Mouse (Mus musculus) embryo, embryonic 9.5 days (tissue): ENCODE measurements around the gene Pde10a.

Experiments used
- DNase-seq: peaks from one replicate; pipeline ENCODE4 v3.0.0-alpha.2; 2017; ENCODE audit errors: extremely low spot score

Pde10a gene

GRCm38 (mm10) chr17:8749426-8749825, 224.3 kb downstream of the Pde10a start:
- DNase-seq: no peak

GRCm38 (mm10) chr17:8757576-8757975, 232.4 kb downstream of the Pde10a start:
- DNase-seq: no peak

DNA sequence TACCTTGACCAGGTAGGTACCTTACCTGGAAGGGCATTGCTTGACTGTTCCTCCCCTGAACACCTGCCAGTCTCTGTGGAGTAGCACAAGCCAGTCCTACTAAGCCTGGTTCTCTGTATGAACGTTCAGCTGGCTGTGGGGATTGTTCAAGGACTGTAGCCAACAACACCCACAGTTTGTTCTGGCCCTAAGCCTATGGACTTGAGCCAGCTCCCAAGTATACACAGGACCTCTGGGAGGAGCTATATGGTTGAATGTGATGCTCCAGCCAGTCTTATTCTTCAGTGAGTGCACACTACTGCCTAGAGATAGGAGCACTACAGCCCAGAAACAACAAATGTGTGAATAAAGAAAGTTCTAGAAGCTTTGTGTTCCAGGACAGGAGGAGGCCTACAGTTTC, 238.1 kb downstream of the Pde10a start:
- no peak for DNase-seq

GRCm38 (mm10) chr17:8765987-8766576, 240.9 kb downstream of the Pde10a start:
- no peak for DNase-seq

- no peak for DNase-seq
Observed at GRCm38 (mm10) chr17:8769155-8769554, 244.0 kb downstream of the Pde10a start.

DNA sequence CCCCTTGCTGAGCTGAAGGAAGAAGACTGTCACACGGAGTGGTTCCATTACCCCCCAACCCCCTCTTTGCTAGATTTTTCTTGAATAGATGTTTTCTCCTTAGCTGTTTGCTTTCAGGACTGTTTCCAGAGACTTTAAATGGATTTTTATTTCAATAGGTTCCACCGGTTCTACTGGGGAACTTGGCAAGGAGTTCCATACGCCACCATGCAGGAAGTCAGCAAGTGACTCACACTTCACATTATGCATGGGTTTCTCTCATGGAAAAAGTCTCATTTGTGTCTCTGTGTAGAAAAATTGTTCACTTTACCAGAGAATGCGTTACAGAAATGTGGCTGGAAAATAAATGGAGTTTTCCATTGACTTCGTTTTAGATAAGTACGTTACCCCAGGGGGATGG, 248.2 kb downstream of the Pde10a start:
- DNase-seq: no peak

DNA sequence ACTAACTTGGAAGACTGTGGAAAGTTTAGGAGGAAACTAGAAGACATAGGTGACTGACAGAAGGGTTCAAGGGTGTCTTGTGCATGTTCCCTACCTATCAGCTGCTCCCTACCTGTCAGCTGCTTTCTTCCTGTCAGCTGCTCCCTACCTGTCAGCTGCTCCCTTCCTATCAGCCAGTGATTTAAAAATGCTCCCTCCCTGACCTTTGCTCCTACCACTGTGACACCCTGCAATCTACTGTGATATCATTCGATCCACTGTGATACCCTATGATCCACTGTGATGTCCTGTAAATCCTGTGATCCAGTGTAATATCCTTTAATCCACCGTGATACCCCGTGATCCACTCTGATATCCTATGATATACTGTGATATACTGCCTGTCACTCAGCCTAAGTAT, 249.1 kb downstream of the Pde10a start:
- no peak for DNase-seq

DNA sequence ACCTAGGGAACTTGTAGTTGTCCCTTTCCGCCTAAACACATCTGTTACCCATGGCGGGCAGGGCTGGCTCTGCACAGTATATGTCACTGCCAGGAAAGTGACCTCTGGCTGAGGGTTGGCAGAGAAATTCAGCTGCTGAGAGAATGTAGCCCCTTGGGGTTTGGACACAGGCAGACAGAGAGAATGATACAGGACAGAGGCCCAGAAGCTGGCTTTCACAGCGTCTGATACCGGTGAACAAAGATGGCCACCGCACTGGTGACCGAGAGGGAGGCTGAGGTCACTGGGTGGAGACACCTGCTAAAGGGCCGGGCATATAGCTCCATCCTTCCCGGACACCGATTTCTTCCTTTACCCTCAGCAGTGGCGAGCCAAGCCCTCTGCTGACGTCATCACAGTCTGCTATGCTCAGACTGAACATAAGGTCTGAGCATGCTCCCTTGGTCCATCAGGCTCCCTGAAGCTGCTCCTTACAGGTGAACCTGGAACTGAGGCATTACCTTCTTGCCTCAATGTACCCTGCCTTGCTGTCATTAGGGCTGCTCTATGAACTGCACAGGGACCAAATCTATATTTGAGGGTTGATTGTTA, 250.5 kb downstream of the Pde10a start:
- DNase-seq: no peak

DNA sequence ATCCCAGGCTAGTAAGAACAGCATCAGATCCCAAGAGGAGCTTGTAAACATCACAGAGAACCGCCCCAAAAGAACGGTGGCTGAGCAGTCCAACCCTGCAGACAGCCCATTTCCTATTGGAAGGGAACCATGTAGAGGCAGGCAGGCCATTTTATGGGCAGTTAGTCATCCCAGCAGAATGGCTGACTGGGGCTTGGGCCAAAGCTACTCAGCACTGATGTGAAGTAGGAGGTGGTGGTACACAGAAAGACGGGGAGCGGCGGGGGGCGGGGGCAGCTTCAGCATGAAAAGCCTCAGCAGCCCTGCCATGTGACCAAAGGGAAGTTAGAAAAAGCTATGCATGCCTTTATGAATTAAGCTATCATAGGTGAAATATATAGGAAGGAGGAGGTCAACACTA, 252.5 kb downstream of the Pde10a start:
- DNase-seq: no peak

GRCm38 (mm10) chr17:8778839-8779238, 253.7 kb downstream of the Pde10a start:
- no peak for DNase-seq

DNA sequence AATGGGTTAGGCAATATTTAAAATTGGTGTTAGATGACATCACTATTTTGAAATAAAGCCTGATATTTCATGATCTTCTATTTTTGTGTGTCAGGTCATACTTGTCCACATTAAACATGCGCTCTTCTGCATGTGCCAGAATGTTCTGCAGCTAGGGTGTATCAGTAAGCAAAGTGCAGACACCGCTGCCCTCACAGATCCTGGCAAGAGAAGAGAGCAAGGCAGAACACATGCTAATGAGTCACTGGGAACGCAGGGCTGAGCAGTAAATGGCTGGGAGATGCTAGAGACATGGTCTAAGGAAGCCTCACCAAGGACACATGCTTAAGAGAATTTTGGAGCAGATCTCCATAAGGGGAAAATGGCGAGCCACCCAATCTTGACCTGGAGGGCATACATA, 255.3 kb downstream of the Pde10a start:
- no peak for DNase-seq

DNA sequence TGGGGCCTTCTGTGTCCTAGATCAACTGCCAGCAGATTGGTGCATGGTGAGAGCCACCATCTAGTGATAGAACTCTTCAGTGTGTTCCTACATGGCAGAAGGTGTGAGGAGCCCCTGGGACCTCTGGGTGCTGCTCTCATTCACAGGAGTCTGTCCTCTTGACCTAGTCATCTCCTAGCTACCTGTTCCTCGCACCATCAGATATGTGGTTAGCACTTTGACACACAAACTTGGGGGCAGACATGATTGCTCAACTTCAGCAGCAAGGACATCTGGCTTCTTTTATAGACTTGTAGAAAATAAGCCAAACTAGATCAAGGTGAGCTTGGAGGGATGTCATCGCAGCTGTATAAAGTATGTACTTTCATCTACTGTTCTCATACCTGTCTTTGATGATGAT, 255.9 kb downstream of the Pde10a start:
- DNase-seq: no peak

DNA sequence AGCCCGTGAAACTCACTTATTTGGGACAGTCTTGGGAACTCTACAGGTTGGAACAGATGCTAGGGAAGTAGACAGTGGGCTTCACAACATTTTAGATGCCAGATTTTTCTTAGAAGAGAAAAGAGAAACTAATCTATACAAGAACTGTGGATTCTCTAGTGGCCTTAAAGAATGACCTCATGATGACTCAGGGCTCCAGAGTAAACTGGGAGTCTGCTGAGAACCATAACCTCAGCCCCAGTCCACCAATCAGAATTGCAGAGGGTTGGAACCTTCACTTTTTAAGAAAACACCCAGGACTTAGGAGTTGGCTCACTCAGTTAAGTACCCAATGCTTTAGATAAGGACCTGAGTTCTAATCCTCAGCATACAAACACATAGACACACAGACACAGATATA, 256.4 kb downstream of the Pde10a start:
- DNase-seq: no peak

DNA sequence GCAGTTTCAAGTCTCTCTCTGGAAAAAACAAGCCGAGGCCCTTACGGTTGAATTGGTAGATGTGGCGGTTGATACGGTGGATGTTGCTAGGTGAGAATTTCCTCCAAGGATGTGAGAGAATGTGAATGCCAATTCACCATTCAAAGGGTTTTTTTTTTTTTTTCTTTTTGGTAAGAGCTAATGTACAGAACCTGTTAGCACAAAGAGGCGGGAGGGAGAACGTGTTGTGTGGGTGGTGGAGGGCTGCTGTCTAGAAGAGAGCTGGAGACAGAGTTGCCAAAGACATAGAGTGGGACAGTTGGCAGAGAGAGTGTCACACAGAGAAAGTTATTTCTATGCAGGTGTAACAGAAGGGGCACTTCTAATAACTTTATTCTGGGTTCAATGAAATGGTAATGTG, 260.7 kb downstream of the Pde10a start:
- no peak for DNase-seq

DNA sequence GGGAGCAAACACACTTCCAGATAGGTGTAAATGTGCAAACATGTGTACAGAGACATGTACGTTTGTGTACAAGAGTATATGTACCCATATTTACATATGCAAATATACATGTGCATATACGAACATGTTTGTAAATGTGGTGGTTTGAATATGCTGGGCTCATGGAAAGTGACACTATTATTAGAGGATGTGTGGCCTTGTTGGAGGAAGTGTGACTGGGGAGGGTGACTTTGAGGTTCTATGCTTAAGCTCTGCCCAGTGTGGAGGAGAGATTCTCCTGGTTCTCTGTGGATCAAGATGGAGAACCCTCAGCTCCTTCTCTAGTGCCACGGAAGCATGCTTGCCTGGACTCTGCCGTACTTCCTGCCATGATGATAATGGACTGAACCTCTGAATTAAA, 261.3 kb downstream of the Pde10a start:
- no peak for DNase-seq

GRCm38 (mm10) chr17:8787762-8788161, 262.6 kb downstream of the Pde10a start:
- no peak for DNase-seq

- DNase-seq: no peak
Observed at GRCm38 (mm10) chr17:8791561-8791960, 266.4 kb downstream of the Pde10a start.

DNA sequence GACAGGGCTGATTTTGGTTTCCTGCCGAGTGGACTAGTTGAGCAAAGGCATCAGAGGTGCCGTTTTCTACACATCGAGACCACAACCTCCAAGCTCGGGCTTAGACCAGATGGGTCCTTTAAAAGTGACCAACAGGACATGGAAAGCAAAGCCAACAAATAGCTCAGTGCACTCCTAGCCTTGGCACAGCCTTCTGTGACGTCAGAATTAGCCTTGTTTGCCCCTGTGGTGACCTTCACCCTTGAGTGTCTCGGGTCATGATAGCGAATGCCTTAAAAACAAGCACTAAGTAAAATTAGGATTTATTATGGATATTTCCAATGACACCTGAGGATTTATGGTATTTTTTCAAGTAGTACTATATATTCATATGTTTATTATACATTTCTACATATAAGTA, 267.4 kb downstream of the Pde10a start:
- DNase-seq: no peak

- no peak for DNase-seq
Observed at GRCm38 (mm10) chr17:8797624-8798023, 272.5 kb downstream of the Pde10a start.

DNA sequence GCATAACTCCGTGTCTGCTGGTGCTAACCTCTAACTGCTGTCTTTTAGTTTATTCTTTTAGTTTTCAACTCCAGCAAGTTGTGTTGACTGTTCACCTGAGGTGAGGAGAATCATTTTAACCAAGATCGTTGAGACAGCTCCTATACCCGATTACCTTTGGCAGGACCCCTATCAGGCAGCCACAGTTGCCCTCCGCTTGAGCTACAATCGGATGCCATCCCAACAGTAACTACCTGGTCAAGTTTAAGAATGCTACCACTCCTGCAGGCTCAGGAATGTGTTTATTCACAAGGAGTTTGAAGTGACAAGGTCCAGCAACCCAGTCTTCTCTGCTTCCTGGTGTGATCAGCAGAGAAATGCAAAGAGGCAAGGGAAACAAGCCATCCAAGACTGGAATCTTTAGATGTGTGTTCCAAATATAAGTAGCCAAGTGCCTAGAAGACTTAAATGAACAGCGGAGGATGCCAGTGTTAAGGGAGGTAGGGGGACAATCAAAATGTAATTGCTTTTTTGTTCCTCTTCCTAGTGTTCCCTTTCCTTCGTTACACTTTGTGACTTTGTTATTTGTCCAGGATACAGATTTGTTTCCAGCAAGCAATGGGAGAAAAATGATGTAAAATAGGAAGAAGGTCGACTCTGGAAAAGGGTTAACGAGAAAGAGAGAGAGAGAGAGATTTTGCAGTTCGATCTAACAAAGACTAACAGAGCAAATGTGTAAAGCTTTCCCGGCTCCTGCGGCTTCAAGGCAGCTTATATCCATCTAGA, 273.5 kb downstream of the Pde10a start:
- DNase-seq: peak; percentile 42

DNA sequence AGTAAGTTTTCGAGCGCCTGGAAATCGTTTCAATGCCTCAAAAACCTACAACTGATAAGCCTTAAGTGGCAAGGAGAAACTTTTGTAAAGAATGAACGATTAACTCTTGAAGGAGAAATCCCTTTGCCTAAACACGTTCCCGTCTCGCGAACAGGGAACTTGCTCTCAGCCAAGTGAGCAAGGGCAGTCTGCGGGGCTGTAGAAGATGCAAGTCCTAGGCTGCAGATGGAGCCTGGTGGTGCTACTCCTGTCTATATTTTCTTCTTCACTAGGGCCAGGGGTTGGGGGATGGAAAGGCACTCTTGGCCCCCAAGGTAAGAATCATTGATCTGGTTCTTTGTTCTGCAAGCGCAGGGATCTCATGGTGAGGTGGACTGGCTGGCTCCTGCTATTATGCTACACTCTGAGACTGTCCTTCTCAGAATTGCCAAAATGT, 274.1 kb downstream of the Pde10a start:
- peak; percentile 49 for DNase-seq

- DNase-seq: peak; percentile 39
Observed at GRCm38 (mm10) chr17:8799914-8800420, 274.8 kb downstream of the Pde10a start.

GRCm38 (mm10) chr17:8800478-8801082, 275.4 kb downstream of the Pde10a start:
- peak; percentile 73 for DNase-seq
